Mouse (Mus musculus) WW6 (cell line): ENCODE data around the gene AI464131.

ENCODE experiments used
- DNase-seq: peaks from one replicate; pipeline ENCODE4 v3.0.0-alpha.2; 2013; ENCODE audit warnings: low read depth, low spot score

The AI464131 gene

GRCm38 (mm10) chr4:41505131-41505551, 2.3 kb upstream of the AI464131 start:
- DNase-seq, result no peak

DNA sequence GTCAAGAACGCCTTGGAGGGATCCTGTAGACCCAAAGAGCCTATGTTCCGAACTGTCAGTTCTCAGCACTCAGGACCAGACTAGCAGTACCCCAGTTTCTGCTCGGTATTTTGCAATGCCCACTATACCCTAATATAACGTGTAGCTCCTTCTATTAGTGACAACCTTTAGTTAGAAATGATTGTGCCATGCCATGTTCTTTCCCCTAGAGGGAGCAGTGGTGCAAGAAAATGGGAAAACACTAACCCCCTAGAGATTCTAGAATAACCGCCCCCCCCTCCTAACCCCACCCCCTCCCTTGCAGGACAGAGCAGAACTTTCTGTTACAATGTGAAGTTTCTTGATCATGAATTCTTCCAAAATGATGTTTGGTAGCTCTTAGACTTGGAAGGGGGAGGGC, 1.4 kb upstream of the AI464131 start:
- DNase-seq, result no peak

- DNase-seq, result no peak
These were observed 520 bp downstream of the AI464131 start for GRCm38 (mm10) chr4:41502171-41502940.

- no peak for DNase-seq
These were observed 2.1 kb downstream of the AI464131 start for GRCm38 (mm10) chr4:41500787-41501186.

- DNase-seq, result no peak
These were observed 3.3 kb downstream of the AI464131 start for GRCm38 (mm10) chr4:41499619-41500018.

GRCm38 (mm10) chr4:41498921-41499391, 3.9 kb downstream of the AI464131 start:
- DNase-seq, result no peak

GRCm38 (mm10) chr4:41497995-41498845, 4.7 kb downstream of the AI464131 start:
- no peak for DNase-seq

- no peak for DNase-seq
These were observed 5.3 kb downstream of the AI464131 start for GRCm38 (mm10) chr4:41497579-41497978.

DNA sequence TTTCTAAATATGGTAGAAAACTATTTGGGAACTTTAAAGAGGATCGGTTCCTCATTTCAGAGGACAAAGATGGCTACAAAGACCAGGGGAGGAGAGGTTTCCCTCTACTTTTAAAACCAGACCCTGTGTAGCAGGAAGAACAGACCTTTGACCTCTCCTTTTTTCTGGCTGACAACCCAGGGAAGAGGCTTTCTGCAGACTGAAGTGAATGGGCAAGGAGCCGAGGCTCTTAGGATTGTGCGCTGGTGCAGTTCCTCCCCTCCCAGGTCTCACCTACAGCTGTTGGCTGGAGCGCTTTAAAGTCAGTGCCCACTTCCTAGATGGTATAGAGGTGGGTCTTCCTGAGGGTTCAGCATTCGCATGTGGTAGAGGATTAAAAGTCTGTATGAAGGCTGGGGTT, 5.8 kb downstream of the AI464131 start:
- no peak for DNase-seq

DNA sequence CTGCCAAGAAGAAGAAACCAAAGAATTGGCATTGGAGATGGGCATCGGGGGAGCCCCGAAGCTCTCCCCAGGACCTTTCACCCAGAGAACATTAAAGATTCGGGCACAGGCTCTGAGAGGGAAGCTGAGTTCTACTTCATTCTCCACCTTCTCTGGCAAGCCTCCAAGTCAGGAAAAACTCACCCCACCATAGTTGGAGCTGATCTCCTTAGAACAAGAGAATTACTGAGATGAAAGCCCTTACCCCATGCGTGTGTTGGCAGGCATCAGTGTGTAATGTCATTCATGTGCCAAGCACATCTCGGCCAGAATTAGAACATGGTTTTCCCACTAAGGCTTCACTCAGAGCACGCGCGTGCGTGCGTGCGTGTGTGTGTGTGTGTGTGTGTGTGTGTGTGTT, 7.0 kb downstream of the AI464131 start:
- DNase-seq, result no peak

- DNase-seq, result no peak
These were observed 7.8 kb downstream of the AI464131 start for GRCm38 (mm10) chr4:41495076-41495475.

DNA sequence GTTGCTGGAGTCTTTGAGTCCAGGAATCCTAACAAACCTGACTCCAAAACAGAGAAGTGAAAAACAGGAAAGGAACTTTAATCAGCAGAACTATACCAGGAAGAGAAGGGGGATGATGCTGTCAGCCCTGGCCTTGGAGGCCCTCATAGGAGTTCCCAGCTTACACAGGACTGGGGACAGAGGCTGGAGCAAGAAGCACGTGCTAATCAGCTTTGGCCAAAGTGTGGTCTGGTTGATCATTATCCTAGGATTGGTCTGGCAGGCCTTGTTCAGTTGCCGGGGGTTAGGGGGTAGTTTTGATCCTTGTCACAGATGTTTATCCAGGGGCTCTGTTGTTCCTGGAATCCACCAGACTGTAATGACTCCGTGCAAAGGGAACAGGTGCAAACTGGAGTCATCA, 8.5 kb downstream of the AI464131 start:
- no peak for DNase-seq

DNA sequence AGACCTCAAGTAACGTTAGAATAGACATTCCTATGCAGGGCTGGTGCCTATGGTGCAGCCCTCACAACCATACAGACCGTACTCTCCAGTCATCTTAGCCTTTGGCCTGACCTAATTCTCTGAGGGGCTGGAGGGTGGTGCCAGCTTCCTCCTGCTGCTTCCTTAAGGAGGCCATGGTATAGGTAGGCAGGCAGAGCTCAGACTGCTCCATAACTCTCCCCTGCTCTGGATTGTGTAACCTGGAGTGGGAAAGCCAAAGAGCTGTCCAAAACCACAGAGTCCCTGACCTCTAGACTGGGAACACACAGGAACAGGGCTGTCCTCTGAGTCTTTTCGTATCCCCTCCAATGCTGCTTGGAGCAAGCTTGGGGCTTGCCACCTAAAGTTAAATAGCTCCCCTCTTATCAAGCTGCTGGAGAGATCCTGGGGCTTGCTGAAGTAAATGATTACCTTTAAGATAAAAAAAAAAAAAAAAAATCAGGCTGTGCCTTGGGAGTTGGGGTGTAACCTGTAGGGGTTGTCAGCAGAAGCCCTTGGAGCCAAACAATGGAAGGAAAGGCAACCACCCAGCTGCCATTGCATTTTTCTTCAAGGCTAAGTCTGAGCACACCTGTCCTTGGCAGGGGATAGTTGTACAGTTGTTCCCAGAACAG, 9.3 kb downstream of the AI464131 start:
- no peak for DNase-seq

DNA sequence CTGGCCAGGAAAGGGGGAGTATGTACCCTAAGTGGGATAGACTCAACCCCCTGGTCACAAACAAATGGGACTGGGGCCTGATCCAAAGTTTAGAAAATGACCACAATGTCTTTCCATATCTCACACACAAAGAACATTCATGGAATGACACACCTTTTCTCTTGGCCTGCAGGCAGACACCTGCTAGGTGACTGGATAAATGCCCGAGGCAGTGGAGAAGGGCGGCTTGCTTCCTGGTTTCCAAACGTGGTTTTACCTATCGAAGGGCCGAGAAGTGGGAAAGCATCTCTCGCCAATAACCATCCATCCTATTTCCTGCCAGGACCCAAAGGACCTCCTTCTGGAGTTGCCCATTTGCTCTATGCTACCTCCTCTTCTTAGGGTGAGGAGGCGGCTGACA, 9.9 kb downstream of the AI464131 start:
- no peak for DNase-seq

GRCm38 (mm10) chr4:41481601-41482017, 21.3 kb downstream of the AI464131 start:
- DNase-seq, result no peak

- DNase-seq, result no peak
These were observed 22.6 kb downstream of the AI464131 start for GRCm38 (mm10) chr4:41480254-41480653.

- DNase-seq, result no peak
These were observed 23.4 kb downstream of the AI464131 start for GRCm38 (mm10) chr4:41479456-41479804.

- DNase-seq, result no peak
These were observed 24.0 kb downstream of the AI464131 start for GRCm38 (mm10) chr4:41478751-41479455.

- DNase-seq, result no peak
These were observed 25.2 kb downstream of the AI464131 start for GRCm38 (mm10) chr4:41477648-41478160.

DNA sequence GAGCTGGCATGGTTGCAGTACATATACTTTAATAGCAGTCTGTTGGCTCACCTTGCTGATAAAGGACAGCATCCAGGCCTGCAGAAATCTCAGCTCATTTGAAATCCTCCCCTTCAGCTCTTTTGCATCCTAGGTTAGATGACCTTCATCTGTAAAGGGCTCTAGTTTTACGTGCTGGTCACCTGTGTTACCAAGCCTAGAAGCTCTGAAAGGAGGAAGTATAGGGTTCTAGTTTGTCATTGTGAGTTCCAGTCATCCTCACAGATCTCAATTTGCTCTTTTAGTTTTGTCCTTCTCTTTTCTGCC, 31.5 kb downstream of the AI464131 start:
- no peak for DNase-seq

GRCm38 (mm10) chr4:41470684-41471383, 32.0 kb downstream of the AI464131 start:
- DNase-seq, result no peak
